Comparison of ENCODE assay signal across 9 mouse cellular contexts in the genomic region with DNA sequence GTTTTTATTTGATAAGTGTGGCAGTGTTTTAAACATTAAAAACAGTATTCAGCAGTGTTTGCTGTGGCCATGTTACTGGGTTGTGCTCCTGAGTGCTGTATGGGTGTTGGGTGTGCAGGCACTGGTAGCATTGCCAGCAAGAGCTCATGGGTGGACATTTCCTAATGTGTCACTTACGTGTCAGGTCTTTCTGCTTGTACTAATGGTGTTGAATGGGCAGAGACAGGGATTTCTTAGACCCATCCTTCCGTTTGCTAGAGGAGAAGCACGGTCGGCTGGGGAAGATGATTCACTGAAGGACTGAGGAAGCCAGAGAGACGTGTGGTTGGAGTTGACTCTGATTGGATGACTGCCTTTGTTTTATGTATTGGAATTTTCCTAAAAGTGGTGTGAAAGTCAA.
DNase-seq lines count a peak whose midpoint lies in the region; ATAC-seq lines count a peak whose summit lies in the region.
"Had no signal": no experiment of that assay in that cellular context is flagged by ENCODE, and none has a peak within 500 bp of the region (broad histone marks: within the 10 kb centered on the region; RNA-seq: fewer than 3 reads in every experiment).

No protein-coding gene starts in this region.

- H3K9ac ChIP-seq in midbrain, embryonic 16.5 days (ENCODE audit: low read depth, low read length), result peak overlapping the region; percentile 74
- H3K9ac ChIP-seq: lung, embryonic 14.5 days had no signal

- H3K4me3 ChIP-seq in midbrain, embryonic 16.5 days (ENCODE audit: low read depth, low read length), result peak overlapping the region; percentile 57
- no peak overlapping the region for H3K4me3 ChIP-seq in limb, embryonic 10.5 days

- H3K27ac ChIP-seq in midbrain, embryonic 16.5 days (ENCODE audit: low read length), result peak overlapping the region; percentile 85
- H3K27ac ChIP-seq in limb, embryonic 10.5 days, result no peak overlapping the region

- H3K36me3 ChIP-seq in midbrain, embryonic 16.5 days (ENCODE audit: control insufficient read depth, insufficient read depth, low read length), result no peaks in the 10 kb centered on the region
- no peaks in the 10 kb centered on the region for H3K36me3 ChIP-seq in limb, embryonic 10.5 days

- H3K4me2 ChIP-seq in midbrain, embryonic 16.5 days (ENCODE audit: low read length), result peak overlapping the region; percentile 64

- peak; percentile 71 for ATAC-seq in midbrain, embryonic 16.5 days

- peaks cover 7% of the 10 kb centered on the region; the same call in 1 of the 2 replicates for H3K4me1 ChIP-seq in midbrain, embryonic 16.5 days (ENCODE audit: control insufficient read depth, insufficient read depth, low read length)
- no peaks in the 10 kb centered on the region for H3K4me1 ChIP-seq in limb, embryonic 10.5 days

- peak; percentile 84 for DNase-seq in brain, adult 2 months (ENCODE audit: low read depth, low spot score)
- DNase-seq in cerebellum, postnatal 14 days, result peak; percentile 38 to 57
- DNase-seq in layer of hippocampus, adult 11-12 months (ENCODE audit: low spot score), result peak; percentile 35
- no peak for DNase-seq in gastrocnemius, postnatal 4 days (ENCODE audit: low spot score in 2 of 2)
- no peak for DNase-seq in heart, postnatal 4 days
- no peak for DNase-seq in limb, embryonic 10.5 days (ENCODE audit: low spot score)
- DNase-seq in lung, postnatal 10 days, result no peak
- DNase-seq: lung, embryonic 14.5 days had no signal

- H3K9me3 ChIP-seq in midbrain, embryonic 16.5 days (replicated peaks; ENCODE audit: control insufficient read depth, low read length, poor library complexity, severe bottlenecking), result no peaks in the 10 kb centered on the region
- no peaks in the 10 kb centered on the region for H3K9me3 ChIP-seq in limb, embryonic 10.5 days (replicated peaks)

- 20% methylated on average over 5 of the region's 5 CpGs for WGBS in midbrain, embryonic 16.5 days
- 75% methylated on average over 5 of the region's 5 CpGs for WGBS in limb, embryonic 10.5 days

- H3K27me3 ChIP-seq in midbrain, embryonic 16.5 days (ENCODE audit: control insufficient read depth, insufficient read depth, low read depth, low read length), result no peaks in the 10 kb centered on the region
- no peaks in the 10 kb centered on the region for H3K27me3 ChIP-seq in limb, embryonic 10.5 days (ENCODE audit: low read depth, poor library complexity, severe bottlenecking)

Comparison
In these comparisons a context has a peak if more than half of its experiments do, and no peak if none do; other contexts are left out.
1. DNase-seq: peak in brain, adult 2 months (single experiment), cerebellum, postnatal 14 days (2 of 2) and layer of hippocampus, adult 11-12 months (single experiment); none in gastrocnemius, postnatal 4 days (0 of 2), heart, postnatal 4 days (single experiment), limb, embryonic 10.5 days (single experiment) and lung, postnatal 10 days (single experiment).